Mouse (Mus musculus) limb, embryonic 11.5 days (tissue): ENCODE results near the gene Mrps33. TPM values are rescaled to one million over a fixed set of nuclear protein-coding genes. Genes with fewer than 3 reads are reported as not detected.

Experiments
- ATAC-seq: fragments of 200-750 bp; cut with Nextera tagmentation; 2 replicates; pipeline ENCODE4 v1.8.0; 2017; ENCODE audit warnings: low read depth; ENCODE audit not compliant: insufficient number of reproducible peaks, low FRiP score, low TSS enrichment
- DNase-seq: peaks from one replicate; pipeline ENCODE4 v3.0.0-alpha.2; 2015; ENCODE audit warnings: low spot score
- H3K27ac ChIP-seq: fragments of 300-500 bp; sonication (generic); replicated peaks from 2 replicates; pipeline ENCODE4 v1.5.1; 2014; ENCODE audit warnings: low read depth, mild to moderate bottlenecking, low read length
- H3K27me3 ChIP-seq: fragments of 300-500 bp; sonication (generic); 2 replicates; pipeline ENCODE4 v1.6.1; 2014; ENCODE audit warnings: mild to moderate bottlenecking, low read length, mixed read lengths; ENCODE audit not compliant: control insufficient read depth, insufficient read depth
- H3K36me3 ChIP-seq: fragments of 300-500 bp; sonication (generic); 2 replicates; pipeline ENCODE4 v1.6.1; 2014; ENCODE audit warnings: mild to moderate bottlenecking, low read length, moderate library complexity, mixed read lengths; ENCODE audit not compliant: control insufficient read depth, insufficient read depth
- H3K4me1 ChIP-seq: fragments of 300-500 bp; sonication (generic); 2 replicates; pipeline ENCODE4 v1.6.1; 2014; ENCODE audit warnings: low read length, mixed read lengths; ENCODE audit not compliant: control insufficient read depth, insufficient read depth
- H3K4me2 ChIP-seq: fragments of 300-500 bp; sonication (generic); 2 replicates; pipeline ENCODE4 v1.6.1; 2014; ENCODE audit warnings: low read depth, mild to moderate bottlenecking, moderate library complexity; ENCODE audit not compliant: severe bottlenecking
- H3K4me3 ChIP-seq: fragments of 300-500 bp; sonication (generic); 2 replicates; pipeline ENCODE4 v1.5.1; 2014; ENCODE audit warnings: low read depth, low read length
- H3K9ac ChIP-seq: fragments of 300-500 bp; sonication (generic); 2 replicates; pipeline ENCODE4 v1.6.1; 2014; ENCODE audit warnings: mild to moderate bottlenecking, low read length
- H3K9me3 ChIP-seq: fragments of 300-500 bp; sonication (generic); 2 replicates; pipeline ENCODE4 v1.6.1; 2016; ENCODE audit warnings: low read length; ENCODE audit not compliant: control insufficient read depth
- WGBS: fragments of 180-500 bp; shearing (Covaris S2); extraction: QIAGEN DNeasy Blood & Tissue Kit; methylation state at CpG from one replicate; pipeline ENCODE4 v1.1.7; 2014; 5-methylcytosine and 5-hydroxymethylcytosine counted together
- polyA plus RNA-seq: library from polyadenylated mRNA; unstranded; fragments of >200 nt; fragmentation: Nextera tagmentation; extraction: Ambion mirVana; gene quantifications from 2 replicates; pipeline ENCODE4 v1.2.1, GENCODE M21; 2014

Gene Mrps33
- 202 and 208 TPM in 2 replicates for polyA plus RNA-seq

DNA sequence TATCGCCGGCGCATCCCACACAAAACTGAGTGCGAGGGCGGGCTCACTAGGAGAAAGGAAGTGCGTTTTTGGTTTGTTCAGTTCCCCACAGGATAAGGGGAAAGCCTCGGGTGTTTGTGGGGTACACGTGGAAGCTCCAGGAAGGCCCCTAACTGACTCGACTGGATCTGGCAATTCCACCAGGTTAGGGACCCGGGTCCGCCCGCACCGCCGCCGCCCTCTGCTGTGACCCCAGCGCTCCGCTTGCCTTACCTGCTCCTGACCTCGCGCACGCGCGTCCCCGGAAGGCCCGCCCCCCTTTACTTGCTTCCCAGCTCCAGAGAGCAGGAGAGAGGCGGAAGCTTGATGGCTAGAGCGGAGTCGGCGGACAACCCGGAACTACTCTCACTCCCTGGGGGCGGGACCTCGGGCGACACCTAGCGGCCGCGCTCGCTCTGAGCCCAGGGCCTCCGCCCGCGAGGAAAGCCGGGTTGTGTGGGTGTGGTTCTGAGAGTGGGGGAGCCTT is at the start of gene Mrps33:
Gene Mrps33, minus strand, starts transcription at position 377 of the 505 bp plus-strand sequence.
- Histone ChIP-seq H3K36me3 (no peaks in the 10 kb centered on the region), H3K9ac (peak within 1 kb of the TSS; percentile 74), H3K4me3 (peak within 1 kb of the TSS; percentile 61), H3K4me1 (no peaks in the 10 kb centered on the region), H3K9me3 (no peaks in the 10 kb centered on the region), H3K4me2 (peak within 1 kb of the TSS; percentile 58), H3K27me3 (no peaks in the 10 kb centered on the region), H3K27ac (no peak within 1 kb of the TSS)
- DNase-seq = peak; percentile 99
- under 1% methylated on average over 40 of the region's 40 CpGs for WGBS
- ATAC-seq = peak; percentile 99

DNA sequence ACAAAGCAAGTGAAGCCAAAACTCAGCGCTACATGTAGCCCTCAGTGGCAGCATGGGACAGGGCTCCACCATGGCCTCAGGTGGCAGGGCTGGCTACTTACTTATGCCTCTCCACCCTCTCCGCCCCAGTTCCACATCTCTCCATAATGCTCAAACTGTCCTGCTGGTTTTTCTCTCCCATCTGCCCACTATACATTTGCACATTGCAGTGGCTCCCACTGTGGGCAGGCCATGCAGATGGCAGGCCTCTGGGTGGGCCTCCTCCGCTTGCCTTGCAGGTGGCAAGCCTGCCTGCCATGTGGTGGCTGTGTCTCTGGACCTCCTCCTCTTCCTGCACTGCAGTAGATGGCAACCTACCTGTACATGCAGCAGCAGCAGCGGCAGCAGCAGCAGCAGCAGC is 38.9 kb upstream of the Mrps33 start:
- H3K9me3 ChIP-seq = no peaks in the 10 kb centered on the region
- H3K9ac ChIP-seq = no peak overlapping the region
- no peak overlapping the region for H3K4me2 ChIP-seq
- ATAC-seq (no peak), DNase-seq (no peak)
- H3K27me3 ChIP-seq = no peaks in the 10 kb centered on the region
- no peak overlapping the region for H3K4me3 ChIP-seq
- no peaks in the 10 kb centered on the region for H3K36me3 ChIP-seq
- no peak overlapping the region for H3K27ac ChIP-seq
- no peaks in the 10 kb centered on the region for H3K4me1 ChIP-seq
- WGBS = 85% methylated on average over 4 of the region's 4 CpGs

DNA sequence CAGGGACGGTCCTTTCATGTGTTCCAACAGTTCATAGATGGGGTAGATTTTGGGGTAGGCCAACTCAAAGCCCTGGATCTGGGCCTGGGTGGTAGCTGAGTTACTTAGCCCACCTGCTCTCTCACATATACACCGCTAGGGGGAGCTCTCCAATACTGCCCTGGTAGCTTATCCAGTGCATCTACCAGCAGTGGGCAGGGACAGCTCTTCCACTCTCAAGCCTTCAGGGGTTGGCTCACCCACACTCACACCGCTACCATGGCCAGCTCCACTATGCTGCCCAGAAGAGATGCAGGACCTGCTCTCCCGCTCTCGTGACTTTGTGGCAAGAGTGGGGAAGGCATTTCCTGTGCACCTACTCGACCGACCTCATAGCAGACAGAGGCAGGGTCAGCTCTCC is 38.0 kb upstream of the Mrps33 start:
- Histone ChIP-seq H3K4me3 (no peak overlapping the region), H3K9ac (no peak overlapping the region), H3K27me3 (no peaks in the 10 kb centered on the region), H3K9me3 (no peaks in the 10 kb centered on the region), H3K4me1 (no peaks in the 10 kb centered on the region), H3K27ac (no peak overlapping the region), H3K36me3 (no peaks in the 10 kb centered on the region), H3K4me2 (no peak overlapping the region)
- ATAC-seq = no peak
- no peak for DNase-seq
- 46% methylated on average over 7 of the region's 7 CpGs for WGBS

GRCm38 (mm10) chr6:39847538-39847937 is 36.8 kb upstream of the Mrps33 start:
- Histone ChIP-seq H3K27ac (no peak overlapping the region), H3K4me3 (no peak overlapping the region), H3K4me1 (no peaks in the 10 kb centered on the region), H3K27me3 (no peaks in the 10 kb centered on the region), H3K9me3 (no peaks in the 10 kb centered on the region), H3K9ac (no peak overlapping the region), H3K4me2 (no peak overlapping the region), H3K36me3 (no peaks in the 10 kb centered on the region)
- WGBS = 67% methylated on average over 2 of the region's 2 CpGs
- no peak for ATAC-seq
- DNase-seq = no peak

DNA sequence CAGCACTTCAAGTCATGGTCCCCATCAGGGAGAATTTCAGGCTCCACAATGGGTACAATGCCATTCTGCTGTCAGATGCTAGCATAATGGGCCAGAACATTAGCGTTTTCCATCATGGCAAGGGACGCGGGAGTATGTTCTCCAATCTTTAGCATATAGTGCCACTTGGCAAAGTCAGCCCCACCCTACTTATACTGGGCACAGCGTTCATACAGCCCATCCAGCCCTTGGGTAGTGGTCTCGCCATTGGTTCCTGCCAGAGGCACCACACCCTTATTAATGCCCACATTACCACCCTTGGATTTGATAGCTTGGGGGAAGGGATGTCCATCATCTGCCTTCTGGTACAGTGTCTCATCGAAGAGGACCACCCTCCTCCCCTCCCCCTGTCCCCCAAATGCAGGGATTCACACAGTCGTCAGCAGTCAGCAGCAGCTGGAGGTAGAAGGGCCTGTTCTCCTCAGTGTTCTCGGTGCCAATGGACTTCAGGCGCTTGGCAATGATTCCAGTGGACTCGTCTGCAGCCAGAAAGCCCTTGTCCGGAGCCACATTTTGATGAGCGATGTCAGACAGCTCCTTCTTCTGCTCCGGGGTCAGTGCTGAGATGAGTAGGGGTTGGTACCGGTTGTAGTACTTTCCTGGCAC is 33.0 kb upstream of the Mrps33 start:
- ATAC-seq (no peak), DNase-seq (no peak)
- WGBS = 89% methylated on average over 14 of the region's 14 CpGs
- H3K4me3 ChIP-seq = no peak overlapping the region
- H3K4me2 ChIP-seq = no peak overlapping the region
- H3K27me3 ChIP-seq = no peaks in the 10 kb centered on the region
- H3K9ac ChIP-seq = no peak overlapping the region
- H3K4me1 ChIP-seq = no peaks in the 10 kb centered on the region
- H3K36me3 ChIP-seq = no peaks in the 10 kb centered on the region
- no peaks in the 10 kb centered on the region for H3K9me3 ChIP-seq
- no peak overlapping the region for H3K27ac ChIP-seq

DNA sequence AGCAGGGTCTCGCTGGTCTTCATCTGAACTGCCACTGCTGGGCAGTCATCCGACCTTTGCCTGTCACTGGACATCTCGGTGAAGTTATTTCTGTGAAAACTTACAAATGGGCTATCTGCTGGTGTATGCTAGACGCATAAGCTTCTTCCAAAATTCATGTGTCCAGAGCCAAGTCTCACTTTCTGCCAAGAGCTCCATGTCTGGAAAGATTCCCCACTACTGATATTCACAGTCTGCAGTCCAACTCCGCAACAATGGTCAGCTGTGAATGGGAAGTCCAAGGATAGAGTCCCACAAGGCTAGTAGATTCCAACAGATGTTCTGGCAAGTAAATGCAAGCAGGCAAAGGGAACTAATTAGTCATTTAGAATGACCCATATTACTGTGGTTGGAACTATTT is 17.9 kb upstream of the Mrps33 start:
- Histone ChIP-seq H3K27ac (no peak overlapping the region), H3K4me3 (no peak overlapping the region), H3K27me3 (no peaks in the 10 kb centered on the region), H3K4me1 (no peaks in the 10 kb centered on the region), H3K36me3 (no peaks in the 10 kb centered on the region), H3K9ac (no peak overlapping the region), H3K4me2 (no peak overlapping the region), H3K9me3 (no peaks in the 10 kb centered on the region)
- 93% methylated on average over 5 of the region's 5 CpGs for WGBS
- ATAC-seq = no peak
- no peak for DNase-seq

GRCm38 (mm10) chr6:39821241-39821640 is 10.5 kb upstream of the Mrps33 start:
- no peak for ATAC-seq
- WGBS = 85% methylated on average over 3 of the region's 3 CpGs
- no peak overlapping the region for H3K27ac ChIP-seq

DNA sequence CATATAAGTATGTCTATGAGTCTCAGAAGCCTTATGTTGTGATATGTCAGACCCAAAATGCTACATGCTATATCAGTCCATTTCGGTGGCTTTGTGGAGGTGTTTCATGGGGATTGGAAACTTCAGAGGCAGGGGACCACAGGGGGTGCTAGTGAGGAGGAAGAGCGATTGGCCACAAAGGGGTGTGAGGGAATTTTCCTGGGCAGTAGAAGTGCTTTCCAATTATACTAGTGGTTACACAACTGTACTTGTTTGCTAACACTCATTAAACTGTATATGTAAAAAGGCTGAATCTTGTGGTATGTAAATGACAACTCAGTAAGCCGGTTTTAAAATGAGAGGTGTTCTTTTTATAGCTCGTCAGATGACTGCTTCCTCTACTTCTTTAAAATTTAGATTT is 8.1 kb upstream of the Mrps33 start:
- Histone ChIP-seq H3K27ac (no peak overlapping the region), H3K4me3 (no peak overlapping the region), H3K4me2 (no peak overlapping the region), H3K9me3 (no peaks in the 10 kb centered on the region), H3K27me3 (no peaks in the 10 kb centered on the region), H3K9ac (no peak overlapping the region), H3K4me1 (no peaks in the 10 kb centered on the region), H3K36me3 (no peaks in the 10 kb centered on the region)
- WGBS = 53% methylated on average over 4 of the region's 4 CpGs
- DNase-seq = no peak
- no peak for ATAC-seq

More at GRCm38 (mm10) chr6:39821241-39821640, 10.5 kb upstream of the Mrps33 start:
- Histone ChIP-seq H3K36me3 (no peaks in the 10 kb centered on the region), H3K9ac (no peak overlapping the region), H3K4me2 (no peak overlapping the region), H3K4me3 (no peak overlapping the region), H3K9me3 (no peaks in the 10 kb centered on the region), H3K4me1 (no peaks in the 10 kb centered on the region), H3K27me3 (no peaks in the 10 kb centered on the region)
- DNase-seq = no peak

DNA sequence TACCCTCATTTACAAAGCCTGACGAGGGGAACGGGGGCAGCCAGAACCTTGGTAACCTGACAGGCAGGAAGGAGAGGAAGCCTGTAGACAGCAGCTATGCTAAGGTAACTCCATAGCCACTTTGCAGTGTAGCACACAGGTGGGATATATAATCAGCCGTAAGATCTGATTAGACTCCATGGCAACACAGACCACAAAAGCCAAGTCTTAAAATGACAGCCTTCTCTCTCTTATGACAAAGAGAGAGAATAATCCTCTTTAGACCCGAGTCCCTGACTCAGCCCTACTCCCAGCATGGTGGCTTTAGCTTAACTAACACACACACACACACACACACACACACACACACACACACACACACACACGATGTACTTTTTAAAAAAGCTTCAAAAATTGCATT is 2.3 kb downstream of the Mrps33 start:
- no peak for ATAC-seq
- Histone ChIP-seq H3K9me3 (no peaks in the 10 kb centered on the region), H3K27me3 (no peaks in the 10 kb centered on the region), H3K36me3 (no peaks in the 10 kb centered on the region), H3K27ac (no peak overlapping the region), H3K4me1 (no peaks in the 10 kb centered on the region), H3K9ac (no peak overlapping the region), H3K4me2 (no peak overlapping the region), H3K4me3 (no peak overlapping the region)
- WGBS = 72% methylated on average over 5 of the region's 5 CpGs
- no peak for DNase-seq
